Mouse (Mus musculus): ENCODE data around the gene Zfyve19. TPM values are rescaled to one million over a fixed set of nuclear protein-coding genes. Genes with fewer than 3 reads are reported as not detected.

Zfyve19 gene
- polyA plus RNA-seq, 1 experiment from 2014 or later = 68.3 TPM

- Histone ChIP-seq H3K27me3 (replicated peaks) (no peaks in the 10 kb centered on the region), H3K4me1 (peaks cover 21% of the 10 kb centered on the region), H3K27ac (no peak within 1 kb of the TSS), H3K4me2 (no peak within 1 kb of the TSS), H3K9ac (no peak within 1 kb of the TSS), H3K4me3 (no peak within 1 kb of the TSS), H3K9me3 (no peaks in the 10 kb centered on the region), H3K36me3 (replicated peaks) (no peaks in the 10 kb centered on the region)
- no peak for ATAC-seq (replicated peaks)
- WGBS = 39% methylated on average over 8 of the region's 8 CpGs
Observed at GRCm38 (mm10) chr2:119173991-119174651, 34.3 kb upstream of the Zfyve19 start, which contains the start of gene Gm14137. Gm14137 (plus strand) TSS chr2:119174509.

DNA sequence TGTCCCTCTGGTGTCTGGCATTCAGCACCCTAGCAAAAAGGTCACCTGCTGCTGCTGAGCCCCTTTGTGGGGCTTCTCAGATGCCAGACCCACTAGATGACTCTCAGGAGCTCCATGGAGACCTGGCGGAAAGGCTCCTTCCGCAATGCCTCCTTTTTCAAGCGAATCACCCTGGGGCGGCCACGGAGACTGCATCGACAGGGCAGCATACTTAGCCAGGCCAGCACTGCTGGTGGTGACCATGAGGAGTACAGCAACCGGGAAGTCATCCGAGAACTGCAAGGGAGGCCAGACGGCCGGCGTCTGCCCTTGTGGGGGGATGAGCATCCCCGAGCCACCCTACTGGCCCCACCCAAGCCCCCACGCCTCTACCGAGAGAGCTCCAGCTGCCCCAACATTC is 33.6 kb upstream of the Zfyve19 start:
- H3K27ac ChIP-seq = no peak overlapping the region
- H3K4me2 ChIP-seq = no peak overlapping the region
- H3K4me1 ChIP-seq = peaks cover 21% of the 10 kb centered on the region
- H3K27me3 ChIP-seq (replicated peaks) = no peaks in the 10 kb centered on the region
- H3K9ac ChIP-seq = no peak overlapping the region
- H3K36me3 ChIP-seq (replicated peaks) = peaks cover 2% of the 10 kb centered on the region; the same call in 1 of the 2 replicates
- no peak overlapping the region for H3K4me3 ChIP-seq
- WGBS = 59% methylated on average over 14 of the region's 14 CpGs
- H3K9me3 ChIP-seq = no peaks in the 10 kb centered on the region
- no peak for ATAC-seq (replicated peaks)

DNA sequence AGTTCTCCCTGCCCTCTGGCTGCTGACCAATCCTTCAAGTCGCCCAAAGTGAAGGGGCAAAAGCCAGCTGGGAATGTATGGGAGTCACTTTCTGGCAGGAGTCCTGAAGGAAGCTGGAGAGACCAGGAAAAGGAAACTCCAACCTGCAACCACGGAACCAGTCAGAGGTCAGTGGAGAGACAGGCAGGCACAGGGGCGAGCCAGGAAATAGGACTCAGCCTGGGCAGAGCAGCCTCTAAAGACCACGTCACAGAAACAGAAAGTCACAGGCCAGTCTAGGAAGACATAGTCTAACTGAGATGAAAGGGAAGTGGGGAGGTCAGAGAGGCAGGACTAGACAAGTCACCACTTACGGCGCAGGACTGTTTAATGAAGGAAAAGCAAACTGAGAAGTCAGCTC is 32.8 kb upstream of the Zfyve19 start:
- no peak overlapping the region for H3K9ac ChIP-seq
- ATAC-seq (replicated peaks) = no peak
- no peaks in the 10 kb centered on the region for H3K27me3 ChIP-seq (replicated peaks)
- no peak overlapping the region for H3K27ac ChIP-seq
- no peak overlapping the region for H3K4me3 ChIP-seq
- no peak overlapping the region for H3K4me2 ChIP-seq
- peaks cover 8% of the 10 kb centered on the region; the same call in 1 of the 2 replicates for H3K36me3 ChIP-seq (replicated peaks)
- no peaks in the 10 kb centered on the region for H3K9me3 ChIP-seq
- WGBS = 71% methylated on average over 6 of the region's 6 CpGs
- peaks cover 21% of the 10 kb centered on the region for H3K4me1 ChIP-seq

GRCm38 (mm10) chr2:119176761-119177160 is 31.7 kb upstream of the Zfyve19 start:
- H3K36me3 ChIP-seq (replicated peaks) = peaks cover 8% of the 10 kb centered on the region; the same call in 1 of the 2 replicates
- 51% methylated on average over 3 of the region's 3 CpGs for WGBS
- H3K4me2 ChIP-seq = no peak overlapping the region
- H3K9me3 ChIP-seq = no peaks in the 10 kb centered on the region
- H3K9ac ChIP-seq = no peak overlapping the region
- no peak for ATAC-seq (replicated peaks)
- H3K4me3 ChIP-seq = no peak overlapping the region
- no peaks in the 10 kb centered on the region for H3K27me3 ChIP-seq (replicated peaks)
- peaks cover 21% of the 10 kb centered on the region for H3K4me1 ChIP-seq
- H3K27ac ChIP-seq = no peak overlapping the region

DNA sequence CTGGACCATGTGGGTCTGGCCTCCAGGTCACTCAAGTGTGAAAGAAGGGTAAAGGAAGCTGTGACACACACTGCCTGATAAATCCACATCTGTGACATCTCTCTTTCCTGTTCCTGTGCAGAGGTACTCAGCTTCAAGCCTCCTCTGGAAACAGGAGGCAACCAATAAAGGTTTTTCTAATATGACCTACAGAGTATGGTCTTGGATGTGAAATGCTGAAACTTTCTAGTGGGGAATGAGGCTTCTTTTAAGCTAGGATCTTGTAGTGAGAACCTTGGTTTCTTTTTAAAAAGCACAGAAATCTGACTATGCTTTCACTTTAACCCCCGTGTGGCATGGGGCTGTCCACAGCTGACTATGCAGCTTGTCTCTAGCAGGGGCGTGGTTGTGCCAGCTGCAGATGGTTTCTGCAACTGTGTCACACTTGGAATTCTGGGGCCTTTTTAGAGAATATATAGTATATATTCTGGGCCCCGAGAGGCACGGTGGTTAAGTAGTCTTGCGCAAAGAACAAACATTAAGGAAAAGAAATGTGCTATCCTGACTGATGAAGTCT is 31.0 kb upstream of the Zfyve19 start:
- Histone ChIP-seq H3K36me3 (replicated peaks) (peaks cover 12% of the 10 kb centered on the region; the same call in 1 of the 2 replicates), H3K4me2 (no peak overlapping the region), H3K4me3 (no peak overlapping the region), H3K27ac (no peak overlapping the region), H3K27me3 (replicated peaks) (no peaks in the 10 kb centered on the region), H3K9me3 (no peaks in the 10 kb centered on the region), H3K9ac (no peak overlapping the region), H3K4me1 (peaks cover 16% of the 10 kb centered on the region)
- ATAC-seq (replicated peaks) = no peak
- WGBS = 90% methylated on average over 5 of the region's 5 CpGs

GRCm38 (mm10) chr2:119182914-119183313 is 25.5 kb upstream of the Zfyve19 start:
- 78% methylated on average over 7 of the region's 7 CpGs for WGBS
- no peaks in the 10 kb centered on the region for H3K9me3 ChIP-seq
- no peak overlapping the region for H3K4me3 ChIP-seq
- H3K4me2 ChIP-seq = no peak overlapping the region
- no peaks in the 10 kb centered on the region for H3K27me3 ChIP-seq (replicated peaks)
- no peak for ATAC-seq (replicated peaks)
- peaks cover 19% of the 10 kb centered on the region for H3K36me3 ChIP-seq (replicated peaks)
- no peak overlapping the region for H3K27ac ChIP-seq
- no peaks in the 10 kb centered on the region for H3K4me1 ChIP-seq
- no peak overlapping the region for H3K9ac ChIP-seq

DNA sequence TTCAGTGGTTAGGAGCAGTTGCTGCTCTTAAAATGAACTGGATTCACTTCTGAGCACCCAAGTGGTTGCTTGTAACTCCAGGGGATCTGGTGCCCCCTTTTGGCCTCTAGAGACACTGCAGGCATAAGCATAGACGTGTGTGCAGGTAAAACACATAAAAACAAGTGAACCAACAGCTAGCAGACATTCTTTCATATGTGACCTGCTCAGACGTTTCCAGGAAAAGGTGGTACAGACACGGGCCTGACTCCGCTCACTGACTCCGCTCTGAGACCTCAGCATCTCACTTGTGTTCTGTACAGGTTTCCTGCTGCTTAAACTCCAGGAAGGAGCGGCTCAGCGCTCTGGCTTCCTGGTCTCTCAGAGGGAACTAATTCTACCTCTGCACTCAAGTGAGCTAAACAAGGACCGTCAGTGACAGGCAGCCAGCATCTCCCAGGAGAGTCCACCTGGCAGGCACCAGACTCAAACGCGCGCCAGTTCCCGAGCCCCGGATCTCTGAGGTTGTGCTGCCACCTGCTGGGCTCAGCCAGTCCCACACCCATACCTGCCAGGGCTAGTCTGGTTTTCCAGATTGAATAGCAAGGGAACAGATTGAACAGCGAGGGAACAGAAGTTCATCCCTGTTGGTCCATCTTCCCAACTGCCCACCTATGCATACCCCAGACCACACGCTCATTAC is 19.2 kb upstream of the Zfyve19 start:
- Histone ChIP-seq H3K27me3 (replicated peaks) (no peaks in the 10 kb centered on the region), H3K9ac (no peak overlapping the region), H3K4me3 (peak overlapping the region; percentile 15; the same call in 1 of the 2 replicates), H3K4me1 (peaks cover 6% of the 10 kb centered on the region), H3K36me3 (replicated peaks) (no peaks in the 10 kb centered on the region), H3K9me3 (no peaks in the 10 kb centered on the region), H3K4me2 (peak overlapping the region; percentile 42), H3K27ac (no peak overlapping the region)
- peak; percentile 88 for ATAC-seq (replicated peaks)
- WGBS = 8% methylated on average over 15 of the region's 15 CpGs

DNA sequence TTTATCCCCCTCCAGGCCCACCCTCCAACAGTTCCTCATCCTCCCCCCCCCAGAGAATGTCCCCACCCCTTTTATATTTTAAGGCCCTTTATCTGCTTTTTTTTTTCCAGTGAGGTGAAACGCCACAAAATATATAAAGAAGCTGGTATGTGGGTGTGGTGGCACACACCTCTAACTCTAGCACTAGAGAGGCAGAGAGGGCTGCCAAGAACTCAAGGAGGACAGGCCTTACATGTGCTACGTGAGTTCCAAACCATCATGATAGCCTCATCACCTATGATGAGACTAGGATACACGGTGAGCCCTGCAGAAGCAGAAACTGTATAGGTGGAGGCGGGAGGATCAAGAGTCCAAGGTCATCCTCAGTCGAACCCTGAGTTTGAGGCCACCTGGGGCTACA is 17.4 kb upstream of the Zfyve19 start:
- no peak overlapping the region for H3K4me2 ChIP-seq
- peaks cover 6% of the 10 kb centered on the region for H3K4me1 ChIP-seq
- H3K27me3 ChIP-seq (replicated peaks) = no peaks in the 10 kb centered on the region
- H3K27ac ChIP-seq = no peak overlapping the region
- no peak for ATAC-seq (replicated peaks)
- H3K4me3 ChIP-seq = no peak overlapping the region
- no peak overlapping the region for H3K9ac ChIP-seq
- H3K36me3 ChIP-seq (replicated peaks) = no peaks in the 10 kb centered on the region
- 92% methylated on average over 5 of the region's 5 CpGs for WGBS
- H3K9me3 ChIP-seq = no peaks in the 10 kb centered on the region

DNA sequence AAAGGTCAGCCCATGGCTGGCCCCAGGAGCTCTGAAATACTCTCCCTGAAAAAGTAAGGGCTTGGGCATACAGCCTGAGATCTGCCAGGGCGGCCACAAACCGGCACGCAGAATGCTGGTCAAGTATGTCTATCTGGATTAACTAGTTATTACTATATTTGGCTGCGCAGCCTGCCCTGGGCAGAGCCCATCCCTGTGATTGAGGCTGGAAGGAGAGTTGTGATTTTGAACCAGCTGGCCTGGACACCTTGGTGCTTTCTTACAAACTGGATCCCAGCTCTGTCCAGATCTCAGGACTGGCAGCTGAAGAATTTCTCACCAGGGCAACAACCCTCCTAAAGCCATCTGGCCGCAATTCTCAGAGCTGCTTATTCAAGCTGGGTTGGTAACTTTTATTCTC is 14.3 kb upstream of the Zfyve19 start:
- Histone ChIP-seq H3K4me2 (no peak overlapping the region), H3K27me3 (replicated peaks) (no peaks in the 10 kb centered on the region), H3K4me3 (no peak overlapping the region), H3K27ac (no peak overlapping the region), H3K9ac (no peak overlapping the region), H3K36me3 (replicated peaks) (no peaks in the 10 kb centered on the region), H3K4me1 (peaks cover 7% of the 10 kb centered on the region), H3K9me3 (no peaks in the 10 kb centered on the region)
- no peak for ATAC-seq (replicated peaks)
- 84% methylated on average over 5 of the region's 5 CpGs for WGBS

DNA sequence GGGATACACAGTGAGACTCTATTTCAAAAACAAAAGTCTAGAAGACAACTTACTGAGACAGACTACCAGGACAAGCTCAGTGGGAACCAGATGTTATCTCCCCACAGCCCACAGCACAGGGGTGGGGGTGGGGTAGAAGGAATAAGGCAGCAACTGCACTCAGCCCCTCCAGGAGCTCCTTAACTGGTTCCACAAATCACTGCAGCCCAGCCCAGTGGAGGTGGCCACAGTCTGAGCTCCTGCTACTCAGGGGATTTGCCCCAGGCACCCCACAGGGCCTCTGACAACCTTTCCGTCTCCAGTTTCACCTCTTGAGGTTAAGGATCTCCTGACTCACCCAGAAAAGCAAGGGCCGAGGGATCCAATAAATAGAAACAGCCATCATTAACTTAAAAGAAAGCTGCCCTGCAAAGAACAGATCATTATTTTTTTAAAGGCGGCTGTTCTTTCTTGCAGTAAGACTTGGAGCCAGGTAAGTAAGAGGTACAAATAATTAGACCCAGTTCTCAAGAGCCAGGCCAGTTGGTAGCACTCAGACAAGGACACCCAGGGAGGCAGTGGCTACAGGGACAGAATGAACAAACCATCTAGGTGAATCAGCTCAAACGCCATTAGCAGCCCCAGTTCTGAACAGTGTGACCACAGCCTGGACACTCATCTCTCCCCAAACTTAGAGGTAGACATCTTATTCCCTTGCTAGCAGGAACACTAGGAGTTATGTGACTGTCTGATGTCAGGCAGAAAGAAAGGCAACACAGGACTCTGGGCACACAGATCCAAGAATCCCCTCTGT is 11.9 kb upstream of the Zfyve19 start:
- no peak overlapping the region for H3K9ac ChIP-seq
- ATAC-seq (replicated peaks) = no peak
- no peaks in the 10 kb centered on the region for H3K9me3 ChIP-seq
- peaks cover 5% of the 10 kb centered on the region; the same call in 1 of the 2 replicates for H3K4me1 ChIP-seq
- H3K27ac ChIP-seq = no peak overlapping the region
- no peak overlapping the region for H3K4me3 ChIP-seq
- 40% methylated on average over 4 of the region's 4 CpGs for WGBS
- no peak overlapping the region for H3K4me2 ChIP-seq
- H3K27me3 ChIP-seq (replicated peaks) = no peaks in the 10 kb centered on the region
- H3K36me3 ChIP-seq (replicated peaks) = no peaks in the 10 kb centered on the region

GRCm38 (mm10) chr2:119197493-119197892 is 10.9 kb upstream of the Zfyve19 start:
- no peak for ATAC-seq (replicated peaks)
- Histone ChIP-seq H3K27ac (no peak overlapping the region), H3K4me3 (no peak overlapping the region), H3K4me1 (peaks cover 5% of the 10 kb centered on the region; the same call in 1 of the 2 replicates), H3K9me3 (no peaks in the 10 kb centered on the region), H3K36me3 (replicated peaks) (no peaks in the 10 kb centered on the region), H3K27me3 (replicated peaks) (no peaks in the 10 kb centered on the region), H3K9ac (no peak overlapping the region), H3K4me2 (no peak overlapping the region)
- 86% methylated on average over 1 of the region's 1 CpGs for whole genome bisulfite sequencing

DNA sequence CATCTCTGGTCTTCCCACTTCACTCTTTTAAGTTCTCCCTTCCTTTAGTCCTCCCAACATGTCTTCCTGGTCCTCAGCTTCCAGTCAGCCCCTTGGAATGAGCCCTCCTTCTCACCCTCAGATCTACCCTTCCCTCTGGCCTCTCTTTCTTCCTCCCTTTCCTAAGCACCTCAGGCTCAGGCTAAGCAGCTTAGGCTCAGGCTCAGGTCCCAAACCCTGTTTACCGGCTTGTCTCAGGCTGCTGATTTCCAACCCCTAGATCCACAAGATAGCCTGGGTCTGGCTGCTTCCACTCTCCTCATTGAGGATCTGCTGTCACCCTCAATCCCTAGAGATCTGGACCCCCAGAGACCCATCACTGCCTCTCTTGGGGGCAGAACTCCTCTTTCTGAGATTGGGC is 10.4 kb upstream of the Zfyve19 start:
- Histone ChIP-seq H3K4me2 (no peak overlapping the region), H3K27ac (no peak overlapping the region), H3K36me3 (replicated peaks) (no peaks in the 10 kb centered on the region), H3K4me3 (no peak overlapping the region), H3K4me1 (peaks cover 5% of the 10 kb centered on the region; the same call in 1 of the 2 replicates), H3K9ac (no peak overlapping the region), H3K27me3 (replicated peaks) (no peaks in the 10 kb centered on the region), H3K9me3 (no peaks in the 10 kb centered on the region)
- no peak for ATAC-seq (replicated peaks)
- WGBS = 0% methylated on average over 1 of the region's 1 CpGs

Measured in midbrain, embryonic 15.5 days (tissue).